Mouse (Mus musculus) hindbrain, postnatal 0 days (tissue): ENCODE data around the gene Smim13. TPM values are rescaled to one million over a fixed set of nuclear protein-coding genes. Genes with fewer than 3 reads are reported as not detected.
A peak's percentile ranks its signal among the peaks of the same experiment; 100 is the strongest.
"Not testable (repeated sequence)": the region's sequence is repeated elsewhere in the genome, so short reads cannot be mapped to it uniquely, and the experiment has no call there.

ENCODE experiments used
- ATAC-seq: fragments of 200-750 bp; cut with Nextera tagmentation; 2 replicates; pipeline ENCODE4 v1.8.0; 2017; ENCODE audit warnings: mild to moderate bottlenecking, moderate TSS enrichment, moderate library complexity
- DNase-seq: peaks from one replicate; pipeline ENCODE4 v3.0.0-alpha.2; 2015; ENCODE audit warnings: low spot score
- H3K27ac ChIP-seq: fragments of 300-500 bp; sonication (generic); 2 replicates; pipeline ENCODE4 v1.5.1; 2014; ENCODE audit warnings: mild to moderate bottlenecking
- H3K27me3 ChIP-seq: fragments of 300-500 bp; sonication (generic); 2 replicates; pipeline ENCODE4 v1.6.1; 2014; ENCODE audit warnings: low read length, mixed read lengths; ENCODE audit not compliant: insufficient read depth
- H3K36me3 ChIP-seq: fragments of 300-500 bp; sonication (generic); 2 replicates; pipeline ENCODE4 v1.6.1; 2014; ENCODE audit warnings: low read length, mixed read lengths; ENCODE audit not compliant: insufficient read depth
- H3K4me1 ChIP-seq: fragments of 300-500 bp; sonication (generic); 2 replicates; pipeline ENCODE4 v1.6.1; 2014; ENCODE audit warnings: antibody characterized with exemption, low read length, mixed read lengths; ENCODE audit not compliant: insufficient read depth
- H3K4me2 ChIP-seq: fragments of 300-500 bp; sonication (generic); 2 replicates; pipeline ENCODE4 v1.6.1; 2014; ENCODE audit warnings: low read depth, mild to moderate bottlenecking, low read length, moderate library complexity, mixed read lengths
- H3K4me3 ChIP-seq: fragments of 300-500 bp; sonication (generic); 2 replicates; pipeline ENCODE4 v1.5.1; 2014; ENCODE audit warnings: low read length
- H3K9ac ChIP-seq: fragments of 300-500 bp; sonication (generic); replicated peaks from 2 replicates; pipeline ENCODE4 v1.6.1; 2014; ENCODE audit warnings: mild to moderate bottlenecking, low read length, moderate library complexity, mixed read lengths
- H3K9me3 ChIP-seq: fragments of 300-500 bp; sonication (generic); 2 replicates; pipeline ENCODE4 v1.6.1; 2016; ENCODE audit warnings: low read length, mixed read lengths
- CTCF ChIP-seq: IDR thresholded peaks from 2 replicates; pipeline ENCODE4 v1.5.1; 2016; ENCODE audit warnings: antibody characterized with exemption, control low read depth, low read depth
- WGBS: fragments of 180-500 bp; shearing (Covaris S2); extraction: QIAGEN DNeasy Blood & Tissue Kit; methylation state at CpG from one replicate; pipeline ENCODE4 v1.1.7; 2014; 5-methylcytosine and 5-hydroxymethylcytosine counted together
- polyA plus RNA-seq: library from polyadenylated mRNA; unstranded; fragments of >200 nt; fragmentation: Nextera tagmentation; extraction: Ambion mirVana; gene quantifications from 2 replicates; pipeline ENCODE4 v1.2.1, GENCODE M21; 2015
- total RNA-seq: library from RNA; depleted of rRNA; stranded (reverse); fragments of >200 nt; gene quantifications from 2 replicates; pipeline ENCODE4 v1.2.3, GENCODE M21; 2014; rRNA removed

Gene Smim13
- 44.2 and 44.8 TPM in 2 replicates for total RNA-seq
- 26.7 and 27.5 TPM in 2 replicates for polyA plus RNA-seq

DNA sequence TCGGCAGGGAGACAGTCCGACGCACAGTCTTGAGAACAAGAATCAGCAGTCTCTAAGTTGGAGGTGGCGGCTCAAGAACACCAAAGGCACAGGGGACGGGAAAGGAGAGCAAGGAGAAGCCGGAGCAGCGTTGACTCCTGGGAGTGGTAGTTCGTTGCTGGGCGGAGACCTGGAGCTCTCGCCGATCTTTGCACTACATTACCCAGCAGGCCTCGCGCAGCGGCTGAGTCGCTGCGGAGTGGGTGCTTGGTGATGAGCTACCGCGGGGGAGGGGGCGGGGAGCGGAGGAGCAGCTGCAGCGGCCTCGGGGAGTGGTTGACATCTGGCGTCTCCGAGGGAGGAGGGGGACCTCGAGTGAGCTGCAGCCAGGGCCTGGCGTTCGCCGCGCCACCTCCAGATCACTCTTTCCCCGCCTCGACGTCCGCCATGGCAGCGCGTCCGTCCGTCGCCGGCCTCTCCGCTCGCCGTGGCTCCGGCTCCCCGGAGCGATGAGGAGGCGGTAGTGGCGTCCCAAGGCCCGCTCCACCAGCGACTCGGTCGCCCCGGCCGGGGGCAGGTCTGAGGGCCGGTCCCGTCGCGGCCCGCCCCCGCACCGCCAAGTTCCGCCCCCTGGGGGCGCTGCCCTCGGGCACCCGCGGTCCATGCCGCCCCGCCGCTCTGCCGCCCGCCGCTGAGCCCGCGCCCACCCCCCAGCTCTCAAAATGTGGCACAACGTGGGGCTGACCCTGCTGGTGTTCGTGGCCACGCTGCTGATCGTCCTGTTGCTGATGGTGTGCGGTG is at the start of gene Smim13:
TSS of gene Smim13 (plus strand) at position 307 of the 780 bp plus-strand sequence.
- 0 out of 2 replicates have a peak, but pooled peaks have one; percentile 2 for TF ChIP-seq CTCF
- H3K36me3 ChIP-seq, result no peaks in the 10 kb centered on the region

DNA sequence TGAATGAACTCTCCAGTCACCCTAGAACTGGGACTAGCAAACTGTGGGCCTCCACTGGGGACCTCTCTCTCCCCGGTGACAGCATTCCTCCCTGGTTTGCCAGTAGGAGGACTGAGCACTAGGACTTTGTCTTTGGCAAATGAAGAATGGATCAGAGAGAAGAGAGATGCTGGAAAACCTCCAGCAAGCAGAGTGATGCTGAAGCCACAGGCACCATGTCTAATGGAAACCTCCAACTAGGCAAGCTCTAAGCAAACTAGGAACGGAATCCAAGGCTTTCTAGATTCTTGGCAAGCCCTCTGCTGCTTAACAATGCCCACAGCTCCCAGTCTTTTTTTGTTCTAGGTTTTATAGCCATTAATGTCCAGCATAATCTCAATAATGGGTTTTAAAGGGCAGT is 48.8 kb upstream of the Smim13 start:
- H3K27me3 ChIP-seq, result no peaks in the 10 kb centered on the region
- H3K27ac ChIP-seq, result no peak overlapping the region
- no peak overlapping the region for H3K9ac ChIP-seq
- no peaks in the 10 kb centered on the region for H3K4me1 ChIP-seq
- no peak overlapping the region for H3K4me2 ChIP-seq
- no peaks in the 10 kb centered on the region for H3K9me3 ChIP-seq
- H3K4me3 ChIP-seq, result no peak overlapping the region
- DNase-seq, result peak; percentile 38
- TF ChIP-seq CTCF, result no peak
- peak; percentile 27; the same call in 1 of the 2 replicates for ATAC-seq
- no peaks in the 10 kb centered on the region for H3K36me3 ChIP-seq
- WGBS, result 49% methylated on average over 2 of the region's 2 CpGs

More for the DNA sequence above, at the start of gene Smim13:
- Histone ChIP-seq H3K4me3 (peak within 1 kb of the TSS; percentile 71), H3K9ac (peak within 1 kb of the TSS; percentile 85), H3K27ac (peak within 1 kb of the TSS; percentile 89), H3K27me3 (no peaks in the 10 kb centered on the region), H3K4me1 (peaks cover 11% of the 10 kb centered on the region; the same call in 1 of the 2 replicates), H3K9me3 (no peaks in the 10 kb centered on the region), H3K4me2 (peak within 1 kb of the TSS; percentile 65)
- 1% methylated on average over 63 of the region's 78 CpGs for WGBS
- ATAC-seq, result peak; percentile 97
- DNase-seq, result peak; percentile 98

DNA sequence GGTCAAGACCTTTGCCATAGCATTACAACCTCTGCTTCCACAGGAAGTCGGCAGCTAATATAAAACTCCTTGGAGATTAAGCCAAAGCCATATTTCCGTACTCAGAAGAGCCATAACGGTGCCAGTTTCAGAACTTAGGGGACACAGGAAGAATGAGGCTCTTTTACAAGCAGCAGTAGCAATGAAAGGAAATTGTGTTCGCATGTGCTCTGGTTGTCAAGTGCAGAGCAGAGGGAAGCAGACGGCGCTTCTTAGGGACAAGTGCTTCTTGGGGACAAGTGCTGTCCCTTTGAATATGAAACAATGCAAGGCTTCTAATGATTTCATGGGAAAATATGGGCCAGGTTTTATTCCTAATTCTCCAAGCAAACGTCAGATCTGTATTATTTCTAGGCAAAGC is 46.4 kb upstream of the Smim13 start:
- Histone ChIP-seq H3K9ac (no peak overlapping the region), H3K4me3 (no peak overlapping the region), H3K27ac (no peak overlapping the region), H3K36me3 (no peaks in the 10 kb centered on the region), H3K9me3 (no peaks in the 10 kb centered on the region), H3K27me3 (no peaks in the 10 kb centered on the region), H3K4me1 (no peaks in the 10 kb centered on the region), H3K4me2 (no peak overlapping the region)
- TF ChIP-seq CTCF, result no peak
- WGBS, result 36% methylated on average over 7 of the region's 7 CpGs
- ATAC-seq, result peak; percentile 72; the same call in 1 of the 2 replicates
- DNase-seq, result peak; percentile 52

DNA sequence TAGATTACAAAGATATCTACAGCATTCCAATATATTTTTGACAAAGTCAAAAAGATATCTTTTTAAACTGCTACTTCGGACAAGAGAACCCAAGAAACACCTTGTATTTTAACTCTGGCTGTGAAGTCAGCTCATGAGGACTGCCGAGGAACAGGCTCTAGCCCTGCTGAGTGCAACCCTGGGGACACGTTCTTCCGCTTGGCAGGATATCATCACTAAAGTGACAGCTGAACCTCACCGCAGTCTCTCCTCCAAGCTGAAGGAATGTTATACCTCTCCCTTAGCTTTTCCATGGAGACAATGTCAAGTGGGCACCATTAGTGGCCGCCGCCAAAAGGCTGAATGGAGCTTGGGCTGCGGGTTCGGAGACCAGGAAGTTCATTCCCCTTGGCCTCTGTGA is 46.0 kb upstream of the Smim13 start:
- Histone ChIP-seq H3K4me1 (no peaks in the 10 kb centered on the region), H3K27me3 (no peaks in the 10 kb centered on the region), H3K9ac (no peak overlapping the region), H3K36me3 (no peaks in the 10 kb centered on the region), H3K9me3 (no peaks in the 10 kb centered on the region), H3K4me3 (no peak overlapping the region), H3K4me2 (no peak overlapping the region), H3K27ac (no peak overlapping the region)
- WGBS, result 45% methylated on average over 9 of the region's 9 CpGs
- ATAC-seq, result no peak
- DNase-seq, result no peak
- no peak for TF ChIP-seq CTCF

DNA sequence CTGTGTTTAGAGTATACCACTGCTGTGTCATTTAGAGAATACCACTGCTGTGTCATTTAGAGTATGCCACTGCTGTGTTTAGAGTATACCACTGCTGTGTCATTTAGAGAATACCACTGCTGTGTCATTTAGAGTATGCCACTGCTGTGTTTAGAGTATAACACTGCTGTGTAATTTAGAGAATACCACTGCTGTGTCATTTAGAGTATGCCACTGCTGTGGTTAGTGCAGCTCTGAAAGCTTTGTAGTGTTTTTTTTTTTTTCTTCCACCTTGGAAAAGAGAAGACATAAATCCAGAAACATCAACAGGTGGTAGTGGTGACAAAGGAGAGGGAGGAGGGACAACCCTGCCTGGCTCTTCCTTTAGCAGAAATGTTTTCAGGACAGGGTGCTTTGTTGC is 44.1 kb upstream of the Smim13 start:
- ATAC-seq, result not testable (repeated sequence)

DNA sequence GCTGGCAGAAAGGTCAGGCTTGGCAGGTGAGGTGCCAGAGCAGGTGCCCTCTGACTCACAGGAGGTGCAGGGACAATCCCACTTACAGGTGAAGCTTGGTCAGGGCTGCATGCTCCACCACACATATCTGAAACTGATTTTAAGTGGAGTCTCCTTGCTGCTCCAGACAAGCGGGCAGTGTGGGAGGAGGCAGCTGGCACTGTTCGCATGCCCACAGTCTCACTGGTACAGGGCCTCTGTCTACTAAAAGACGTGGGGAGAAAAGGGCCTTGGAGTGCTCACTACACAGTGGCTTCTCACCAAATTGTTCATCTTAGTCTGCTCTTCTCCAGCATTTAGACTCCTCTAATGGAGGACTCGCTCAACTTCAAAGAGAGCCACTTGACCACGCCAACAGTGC is 43.4 kb upstream of the Smim13 start:
- no peak overlapping the region for H3K27ac ChIP-seq
- no peak overlapping the region for H3K9ac ChIP-seq
- ATAC-seq (no peak), DNase-seq (no peak)
- 76% methylated on average over 5 of the region's 5 CpGs for WGBS
- no peak for TF ChIP-seq CTCF
- no peaks in the 10 kb centered on the region for H3K36me3 ChIP-seq
- no peaks in the 10 kb centered on the region for H3K9me3 ChIP-seq
- no peaks in the 10 kb centered on the region for H3K4me1 ChIP-seq
- no peaks in the 10 kb centered on the region for H3K27me3 ChIP-seq
- H3K4me2 ChIP-seq, result no peak overlapping the region
- H3K4me3 ChIP-seq, result no peak overlapping the region

More for the DNA sequence above, 44.1 kb upstream of the Smim13 start:
- H3K36me3 ChIP-seq, H3K4me1 ChIP-seq, H3K9ac ChIP-seq, H3K27me3 ChIP-seq, H3K4me2 ChIP-seq, DNase-seq, H3K4me3 ChIP-seq, H3K27ac ChIP-seq, H3K9me3 ChIP-seq: not testable (repeated sequence)

DNA sequence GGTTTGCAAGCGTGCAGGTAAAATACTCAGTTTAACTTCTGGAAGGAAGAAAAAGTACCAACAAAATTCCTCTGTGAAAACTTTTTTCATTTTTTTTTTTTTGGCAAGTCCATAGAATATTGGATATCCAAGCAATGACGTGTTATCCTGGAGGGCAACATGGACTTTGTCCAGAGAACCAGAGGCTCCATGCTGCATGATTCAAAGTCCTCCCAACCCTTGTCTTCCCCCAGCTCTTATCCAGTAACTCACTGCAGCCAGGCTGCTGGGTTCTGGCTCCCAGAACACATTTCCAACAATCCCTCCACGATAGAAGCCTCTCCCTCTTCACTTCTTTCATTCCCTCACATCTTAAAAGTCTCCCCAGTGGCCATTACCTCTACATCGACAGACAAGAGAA is 38.4 kb upstream of the Smim13 start:
- Histone ChIP-seq H3K4me1 (no peaks in the 10 kb centered on the region), H3K27ac (no peak overlapping the region), H3K36me3 (no peaks in the 10 kb centered on the region), H3K9ac (no peak overlapping the region), H3K4me3 (no peak overlapping the region), H3K9me3 (no peaks in the 10 kb centered on the region), H3K27me3 (no peaks in the 10 kb centered on the region), H3K4me2 (no peak overlapping the region)
- ATAC-seq, result no peak
- TF ChIP-seq CTCF, result no peak
- 81% methylated on average over 4 of the region's 4 CpGs for WGBS
- no peak for DNase-seq
